18 mouse cellular contexts compared by ENCODE assay signal in the genomic region with DNA sequence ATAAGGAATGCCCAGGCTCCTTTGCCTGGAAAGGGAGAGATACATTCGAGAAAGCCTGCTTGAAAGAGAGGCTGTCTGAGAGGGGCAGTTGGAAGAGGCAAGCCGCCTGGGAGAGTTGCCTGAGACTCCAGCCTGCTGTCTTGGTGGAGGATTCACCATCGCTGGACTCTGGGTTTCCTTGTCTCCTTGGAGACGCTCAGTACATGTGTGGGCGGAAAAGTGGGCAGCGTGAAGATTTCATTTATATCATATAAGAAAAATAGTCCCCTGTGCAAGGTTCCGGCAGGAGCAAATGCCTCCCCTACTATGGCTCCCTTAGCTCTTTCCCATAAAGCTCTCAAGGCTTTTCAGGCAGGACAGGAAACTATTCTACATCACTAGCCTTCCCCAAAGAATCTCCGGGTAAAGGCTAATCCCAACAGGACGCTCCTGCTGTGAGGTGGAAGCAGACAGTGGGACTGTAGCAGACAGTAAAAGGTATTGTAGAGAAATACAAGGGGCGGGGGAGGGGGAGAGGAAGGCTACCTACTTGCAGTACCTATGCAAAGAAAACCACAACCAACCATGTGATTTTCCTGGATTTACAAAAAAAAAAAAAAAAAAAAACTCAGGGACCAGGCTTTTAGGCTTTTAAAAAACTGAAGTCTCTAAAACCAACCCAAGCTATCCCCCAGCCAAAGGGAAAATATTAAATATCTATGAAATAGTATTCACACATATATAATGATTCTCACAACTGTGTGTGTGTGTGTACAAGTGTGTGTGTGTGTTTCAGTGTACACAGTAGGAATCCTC.
DNase-seq lines count a peak whose midpoint lies in the region; ATAC-seq and TF ChIP-seq lines count a peak whose summit lies in the region.
"Had no signal": no experiment of that assay in that cellular context is flagged by ENCODE, and none has a peak within 500 bp of the region (broad histone marks: within the 10 kb centered on the region; RNA-seq: fewer than 3 reads in every experiment).

No protein-coding gene starts in this region.

- H3K9ac ChIP-seq in liver, postnatal 0 days (replicated peaks): no peak overlapping the region
- no peak overlapping the region for H3K9ac ChIP-seq in midbrain, embryonic 13.5 days (replicated peaks)
- H3K9ac ChIP-seq: heart, embryonic 13.5 days; limb, embryonic 15.5 days had no signal

- peaks cover 5% of the 10 kb centered on the region for H3K9me3 ChIP-seq in liver, postnatal 0 days (ENCODE audit: low read length)
- H3K9me3 ChIP-seq in midbrain, embryonic 13.5 days: peaks cover 3% of the 10 kb centered on the region; the same call in 1 of the 2 replicates
- H3K9me3 ChIP-seq: limb, embryonic 15.5 days had no signal

- H3K4me2 ChIP-seq in liver, postnatal 0 days (ENCODE audit: low read depth, low read length): no peak overlapping the region
- no peak overlapping the region for H3K4me2 ChIP-seq in midbrain, embryonic 13.5 days (replicated peaks)
- H3K4me2 ChIP-seq: heart, embryonic 13.5 days; limb, embryonic 15.5 days had no signal

- intact Hi-C loops in left cerebral cortex, adult 2 months (cut with DNase I): no loop called here

- peaks cover 18% of the 10 kb centered on the region for H3K36me3 ChIP-seq in liver, postnatal 0 days (replicated peaks; ENCODE audit: insufficient read depth, low read length)
- peaks cover 9% of the 10 kb centered on the region for H3K36me3 ChIP-seq in midbrain, embryonic 13.5 days

- H3K27me3 ChIP-seq in liver, postnatal 0 days (ENCODE audit: insufficient read depth, low read length): no peaks in the 10 kb centered on the region
- no peaks in the 10 kb centered on the region for H3K27me3 ChIP-seq in midbrain, embryonic 13.5 days
- H3K27me3 ChIP-seq: heart, embryonic 13.5 days; limb, embryonic 15.5 days had no signal

- ATAC-seq in liver, postnatal 0 days: no peak
- no peak for ATAC-seq in midbrain, embryonic 13.5 days
- ATAC-seq: forebrain, embryonic 16.5 days; inflammation-experienced regulatory T-cells, adult 6 months had no signal

- WGBS in liver, postnatal 0 days (ENCODE audit: insufficient replicate concordance): 80% methylated on average over 10 of the region's 10 CpGs
- 36% methylated on average over 10 of the region's 10 CpGs for WGBS in midbrain, embryonic 13.5 days

- DNase-seq in layer of hippocampus, adult 11-12 months (ENCODE audit: low spot score): peak; percentile 30
- DNase-seq in layer of hippocampus, adult 9-10 months (ENCODE audit: low spot score): no peak
- DNase-seq in brain, adult 2 months (ENCODE audit: low read depth, low spot score): peak; percentile 83
- DNase-seq in left cerebral cortex, adult 2 months (ENCODE audit: extremely low spot score in 1 of 2, low spot score in 2 of 2): peak; percentile 51 to 70
- peak; percentile 52 for DNase-seq in right cerebral cortex, postnatal 14 days
- no peak for DNase-seq in adrenal gland, adult 18-20 months (ENCODE audit: low spot score in 2 of 2)
- DNase-seq in liver, postnatal 0 days: no peak
- DNase-seq: adrenal gland, postnatal 14 days; cerebellum, adult 9-11 months; gastrocnemius, postnatal 36 days; lung, adult 18-20 months; lung, postnatal 4 days had no signal

- no peak for TF ChIP-seq EP300 in liver, postnatal 0 days (IDR thresholded peaks at IDR 0.05; ENCODE audit: low read depth)

- H3K27ac ChIP-seq in left cerebral cortex, adult 2 months: peak overlapping the region; percentile 89
- H3K27ac ChIP-seq in liver, postnatal 0 days (ENCODE audit: low read depth): no peak overlapping the region
- no peak overlapping the region for H3K27ac ChIP-seq in midbrain, embryonic 13.5 days
- H3K27ac ChIP-seq: heart, embryonic 13.5 days; hindbrain, embryonic 10.5 days; limb, embryonic 15.5 days had no signal

- peaks cover 8% of the 10 kb centered on the region for H3K4me1 ChIP-seq in liver, postnatal 0 days (ENCODE audit: insufficient read depth)
- peaks cover 16% of the 10 kb centered on the region for H3K4me1 ChIP-seq in midbrain, embryonic 13.5 days (replicated peaks)

- H3K4me3 ChIP-seq in left cerebral cortex, adult 2 months: no peak overlapping the region; the same call in 1 of the 2 replicates
- H3K4me3 ChIP-seq in liver, postnatal 0 days (ENCODE audit: low read depth, low read length): no peak overlapping the region
- H3K4me3 ChIP-seq in midbrain, embryonic 13.5 days (replicated peaks): no peak overlapping the region
- H3K4me3 ChIP-seq: heart, embryonic 13.5 days; hindbrain, embryonic 10.5 days; limb, embryonic 15.5 days had no signal

- no peak for TF ChIP-seq CTCF in left cerebral cortex, adult 2 months (IDR thresholded peaks at IDR 0.05)
- TF ChIP-seq CTCF in liver, postnatal 0 days (IDR thresholded peaks at IDR 0.05; ENCODE audit: low read depth): no peak

Comparison
In these comparisons a context has a peak if more than half of its experiments do, and no peak if none do; other contexts are left out.
1. DNase-seq: peak in layer of hippocampus, adult 11-12 months (single experiment), brain, adult 2 months (single experiment), left cerebral cortex, adult 2 months (2 of 2) and right cerebral cortex, postnatal 14 days (single experiment); none in layer of hippocampus, adult 9-10 months (single experiment), adrenal gland, adult 18-20 months (0 of 2) and liver, postnatal 0 days (single experiment).